Mouse (Mus musculus) testis, adult 2 months (tissue): ENCODE measurements at regions not wholly inside any gene's neighbourhood (a gene's known extent, or its start where the extent isn't known, plus 50 kb on each side); places are given as distances from the start of the nearest gene placed in this dataset.

Source experiments
- CTCF ChIP-seq: fragments of 200-500 bp; IDR thresholded peaks from 2 replicates; pipeline ENCODE4 v1.5.1; 2012; ENCODE audit warnings: low read depth, mild to moderate bottlenecking, inconsistent platforms, low read length, moderate library complexity; ENCODE audit not compliant: control insufficient read depth, insufficient read depth, insufficient replicate concordance
- POLR2A ChIP-seq: fragments of 200-500 bp; IDR thresholded peaks from 2 replicates; pipeline ENCODE4 v1.6.1; 2012; ENCODE audit warnings: low read depth, mild to moderate bottlenecking, inconsistent platforms, low read length, moderate library complexity; ENCODE audit not compliant: control insufficient read depth

DNA sequence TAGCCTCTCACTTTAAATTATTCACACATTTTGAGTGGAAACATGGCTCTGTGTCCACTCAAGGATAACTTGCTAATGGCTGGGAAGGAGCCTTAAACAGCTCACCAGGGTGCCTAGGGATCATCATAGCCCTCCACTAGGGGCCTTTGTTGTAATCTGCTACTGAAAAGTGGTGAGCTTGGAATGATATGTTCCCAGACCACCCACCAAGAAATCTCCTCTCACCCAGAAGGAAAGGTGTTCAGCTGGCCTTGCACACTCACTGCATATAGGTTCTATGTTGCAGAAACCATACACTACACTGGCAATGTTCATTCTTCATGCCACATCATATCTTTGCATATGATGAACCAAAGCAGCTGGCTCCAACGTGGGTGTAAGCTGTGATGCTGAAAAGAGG, 145.1 kb upstream of the Irx1 start:
- TF ChIP-seq POLR2A, result no peak
- TF ChIP-seq CTCF, result no peak
